In genomic region chr2:93024431-93024830, GRCm38 (mm10) we compare ENCODE assay signal across 22 mouse cellular contexts. TPM values are rescaled to one million over a fixed set of nuclear protein-coding genes. Genes with fewer than 3 reads are reported as not detected.
DNase-seq lines count a peak whose midpoint lies in the region; ATAC-seq and TF ChIP-seq lines count a peak whose summit lies in the region.
"Had no signal": no experiment of that assay in that cellular context is flagged by ENCODE, and none has a peak within 500 bp of the region (broad histone marks: within the 10 kb centered on the region; RNA-seq: fewer than 3 reads in every experiment).

No protein-coding gene starts in this region.

- 57% methylated on average over 3 of the region's 3 CpGs for WGBS in lung, embryonic 16.5 days
- 56% methylated on average over 3 of the region's 3 CpGs for WGBS in stomach, embryonic 16.5 days
- 44% methylated on average over 3 of the region's 3 CpGs for WGBS in stomach, postnatal 0 days

- H3K27ac ChIP-seq in lung, embryonic 16.5 days (ENCODE audit: low read length): peak overlapping the region; percentile 54; the same call in 1 of the 2 replicates
- H3K27ac ChIP-seq in stomach, embryonic 16.5 days (ENCODE audit: low read length): peak overlapping the region; percentile 29; the same call in 1 of the 2 replicates
- H3K27ac ChIP-seq in stomach, postnatal 0 days (replicated peaks): 0 out of 2 replicates have a peak overlapping the region, but pooled peaks have one; percentile 14
- H3K27ac ChIP-seq: embryonic facial prominence, embryonic 12.5 days; embryonic facial prominence, embryonic 15.5 days; gastrocnemius, adult 2 months; hindbrain, embryonic 14.5 days had no signal

- no peak overlapping the region for H3K4me2 ChIP-seq in lung, embryonic 16.5 days (ENCODE audit: low read depth, low read length)
- H3K4me2 ChIP-seq in stomach, embryonic 16.5 days (ENCODE audit: low read depth, low read length): no peak overlapping the region
- H3K4me2 ChIP-seq in stomach, postnatal 0 days (replicated peaks; ENCODE audit: low read depth): no peak overlapping the region
- H3K4me2 ChIP-seq: embryonic facial prominence, embryonic 12.5 days; embryonic facial prominence, embryonic 15.5 days; heart, embryonic 11.5 days; hindbrain, embryonic 14.5 days had no signal

- no peak overlapping the region for H3K4me3 ChIP-seq in lung, embryonic 16.5 days (ENCODE audit: low read length)
- H3K4me3 ChIP-seq in stomach, embryonic 16.5 days (replicated peaks; ENCODE audit: low read length): no peak overlapping the region
- no peak overlapping the region for H3K4me3 ChIP-seq in stomach, postnatal 0 days (ENCODE audit: low read depth, low read length)
- H3K4me3 ChIP-seq: embryonic facial prominence, embryonic 12.5 days; embryonic facial prominence, embryonic 15.5 days; gastrocnemius, adult 2 months had no signal

- TF ChIP-seq EP300 in stomach, postnatal 0 days (optimal IDR thresholded peaks at IDR 0.05): no peak

- peak; percentile 51 for DNase-seq in adrenal gland, postnatal 14 days
- DNase-seq in adrenal gland, postnatal 4 days (ENCODE audit: low spot score in 2 of 2): no peak
- no peak for DNase-seq in lung, postnatal 36 days
- no peak for DNase-seq in stomach, postnatal 0 days (ENCODE audit: low spot score)
- DNase-seq: cerebellum, adult 11 months; cerebellum, adult 2 months; cerebellum, adult 9-11 months; cerebellum, postnatal 25 days; forebrain, postnatal 0 days; gastrocnemius, adult 2 months; gastrocnemius, postnatal 14 days; heart, adult 11 months; heart, postnatal 14 days; heart, postnatal 4 days had no signal

- peaks cover 22% of the 10 kb centered on the region for H3K4me1 ChIP-seq in lung, embryonic 16.5 days (replicated peaks; ENCODE audit: control insufficient read depth, insufficient read depth, low read length)
- H3K4me1 ChIP-seq in stomach, embryonic 16.5 days (ENCODE audit: control insufficient read depth, insufficient read depth, low read length): peaks cover 42% of the 10 kb centered on the region
- H3K4me1 ChIP-seq in stomach, postnatal 0 days (replicated peaks; ENCODE audit: control insufficient read depth, insufficient read depth): peaks cover 4% of the 10 kb centered on the region; the same call in 1 of the 2 replicates

- no peak for ATAC-seq in lung, embryonic 16.5 days (ENCODE audit: low read depth)
- no peak for ATAC-seq in stomach, embryonic 16.5 days (ENCODE audit: insufficient read depth, low FRiP score)
- 0 out of 2 replicates have a peak, but pooled peaks have one; percentile 25 for ATAC-seq in stomach, postnatal 0 days (ENCODE audit: low FRiP score, low TSS enrichment)
- ATAC-seq: CD4-positive, CD25-positive, alpha-beta regulatory T cell, adult 4 months; forebrain, embryonic 14.5 days; forebrain, postnatal 0 days had no signal

- no peaks in the 10 kb centered on the region for H3K27me3 ChIP-seq in lung, embryonic 16.5 days (ENCODE audit: control insufficient read depth, insufficient read depth, low read depth, low read length)
- H3K27me3 ChIP-seq in stomach, embryonic 16.5 days (ENCODE audit: control insufficient read depth, insufficient read depth, low read length): no peaks in the 10 kb centered on the region
- no peaks in the 10 kb centered on the region for H3K27me3 ChIP-seq in stomach, postnatal 0 days (ENCODE audit: control insufficient read depth, insufficient read depth, low read length)
- H3K27me3 ChIP-seq: embryonic facial prominence, embryonic 12.5 days; embryonic facial prominence, embryonic 15.5 days had no signal

- no peak overlapping the region for H3K9ac ChIP-seq in lung, embryonic 16.5 days (ENCODE audit: low read length)
- H3K9ac ChIP-seq in stomach, embryonic 16.5 days (ENCODE audit: low read length): no peak overlapping the region
- H3K9ac ChIP-seq in stomach, postnatal 0 days (ENCODE audit: low read length): no peak overlapping the region
- H3K9ac ChIP-seq: embryonic facial prominence, embryonic 12.5 days; embryonic facial prominence, embryonic 15.5 days; forebrain, postnatal 0 days; hindbrain, embryonic 14.5 days had no signal

- no peaks in the 10 kb centered on the region for H3K9me3 ChIP-seq in lung, embryonic 16.5 days (ENCODE audit: control insufficient read depth, low read length)
- no peaks in the 10 kb centered on the region for H3K9me3 ChIP-seq in stomach, embryonic 16.5 days (replicated peaks; ENCODE audit: control insufficient read depth, low read length)
- H3K9me3 ChIP-seq in stomach, postnatal 0 days (ENCODE audit: control insufficient read depth, low read length): no peaks in the 10 kb centered on the region

- TF ChIP-seq CTCF in stomach, postnatal 0 days (IDR thresholded peaks at IDR 0.05; ENCODE audit: low read depth): no peak

- H3K36me3 ChIP-seq in lung, embryonic 16.5 days (ENCODE audit: control insufficient read depth, insufficient read depth, low read length): no peaks in the 10 kb centered on the region; the same call in 1 of the 2 replicates
- no peaks in the 10 kb centered on the region for H3K36me3 ChIP-seq in stomach, embryonic 16.5 days (ENCODE audit: control insufficient read depth, insufficient read depth, low read length)
- no peaks in the 10 kb centered on the region for H3K36me3 ChIP-seq in stomach, postnatal 0 days (ENCODE audit: control insufficient read depth, insufficient read depth, low read length)

RNA-seq across cellular contexts. Expression of gene Prdm11, which starts 21.5 kb away (rescaled TPM):
- 40.8 and 45.4 TPM in 2 replicates for total RNA-seq in adrenal gland, postnatal 14 days (2021)
- total RNA-seq in adrenal gland, postnatal 4 days (2021): 10 to 100 TPM; 59.3 to 65.4 TPM
- 5.5 and 6.3 TPM in 2 replicates for polyA plus RNA-seq in lung, embryonic 16.5 days (2015; fragmentation: Nextera tagmentation; extraction: Ambion mirVana)
- polyA plus RNA-seq in stomach, embryonic 16.5 days (2015; fragmentation: Nextera tagmentation; extraction: Ambion mirVana): 9.3 and 9.9 TPM in 2 replicates
- 5.8 and 6.2 TPM in 2 replicates for polyA plus RNA-seq in stomach, postnatal 0 days (2015; fragmentation: Nextera tagmentation; extraction: Ambion mirVana)
